Mouse (Mus musculus) small intestine, adult 2 months (tissue): ENCODE measurements around the gene Sgms1. TPM values are rescaled to one million over a fixed set of nuclear protein-coding genes. Genes with fewer than 3 reads are reported as not detected.
"Not testable (repeated sequence)": the region's sequence is repeated elsewhere in the genome, so short reads cannot be mapped to it uniquely, and the experiment has no call there.

Source experiments
- H3K27ac ChIP-seq: fragments of 200-500 bp; 2 replicates; pipeline ENCODE4 v1.5.1; 2012; ENCODE audit warnings: low read depth, low read length, control low read depth, inconsistent platforms; ENCODE audit not compliant: insufficient read depth
- H3K27me3 ChIP-seq: fragments of 200-500 bp; 2 replicates; pipeline ENCODE4 v1.6.1; 2012; ENCODE audit warnings: mild to moderate bottlenecking, moderate library complexity, low read length, inconsistent platforms; ENCODE audit not compliant: control insufficient read depth, insufficient read depth
- H3K36me3 ChIP-seq: fragments of 200-500 bp; 2 replicates; pipeline ENCODE4 v1.6.1; 2012; ENCODE audit warnings: mild to moderate bottlenecking, low read length, control low read depth, inconsistent platforms; ENCODE audit not compliant: control insufficient read depth, insufficient read depth
- H3K4me1 ChIP-seq: fragments of 200-500 bp; 2 replicates; pipeline ENCODE4 v1.6.1; 2012; ENCODE audit warnings: low read length, inconsistent platforms, mixed read lengths; ENCODE audit not compliant: control insufficient read depth, insufficient read depth, insufficient read length
- H3K4me3 ChIP-seq: fragments of 200-500 bp; 2 replicates; pipeline ENCODE4 v1.5.1; 2012; ENCODE audit warnings: low read depth, mild to moderate bottlenecking, control low read depth, inconsistent platforms, low read length, moderate library complexity
- CTCF ChIP-seq: fragments of 200-500 bp; IDR thresholded peaks from 2 replicates; pipeline ENCODE4 v1.5.1; 2012; ENCODE audit warnings: low read depth, mild to moderate bottlenecking, control low read depth, inconsistent platforms, low read length, moderate library complexity, mixed read lengths; ENCODE audit not compliant: insufficient replicate concordance, insufficient read length; ENCODE audit errors: extremely low read depth
- POLR2A ChIP-seq: fragments of 200-500 bp; IDR thresholded peaks from 2 replicates; pipeline ENCODE4 v1.6.1; 2012; ENCODE audit warnings: low read depth, mild to moderate bottlenecking, control low read depth, inconsistent platforms, low read length, moderate library complexity
- WGBS: fragments of 180-500 bp; shearing (Covaris S2); methylation state at CpG from one replicate; pipeline ENCODE4 v1.1.7; 2018; 5-methylcytosine and 5-hydroxymethylcytosine counted together
- polyA plus RNA-seq: library from polyadenylated mRNA; depleted of rRNA; stranded (reverse); fragments of >200 nt; gene quantifications from 2 replicates; pipeline ENCODE4 v1.2.3, GENCODE M21; 2012

Gene Sgms1
- polyA plus RNA-seq, 1 experiment, result 7.5 TPM

DNA sequence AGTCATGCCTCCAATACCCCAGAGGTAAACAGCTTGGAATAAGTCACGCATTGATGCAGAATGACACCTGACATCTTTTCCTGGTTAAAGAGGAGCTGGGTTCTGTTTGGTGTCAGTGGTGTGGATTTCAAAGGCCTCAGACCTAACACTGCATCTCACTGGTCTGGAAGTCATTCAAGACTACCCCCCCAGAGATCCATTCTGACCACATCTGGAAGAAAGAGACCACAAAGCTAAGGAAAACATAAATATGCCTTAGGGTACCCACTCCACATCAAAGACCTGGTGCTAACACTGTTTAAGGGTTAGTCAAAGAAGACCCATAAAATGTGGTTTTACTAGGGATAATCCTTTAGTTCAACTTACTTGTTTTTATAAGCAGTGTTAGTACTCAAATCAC, 65.0 kb downstream of the Sgms1 start:
- Histone ChIP-seq H3K27me3 (no peaks in the 10 kb centered on the region), H3K36me3 (no peaks in the 10 kb centered on the region), H3K27ac (no peak overlapping the region), H3K4me3 (no peak overlapping the region), H3K4me1 (peaks cover 15% of the 10 kb centered on the region; the same call in 1 of the 2 replicates)
- no peak for TF ChIP-seq CTCF
- no peak for TF ChIP-seq POLR2A
- WGBS, result 100% methylated on average over 1 of the region's 1 CpGs

DNA sequence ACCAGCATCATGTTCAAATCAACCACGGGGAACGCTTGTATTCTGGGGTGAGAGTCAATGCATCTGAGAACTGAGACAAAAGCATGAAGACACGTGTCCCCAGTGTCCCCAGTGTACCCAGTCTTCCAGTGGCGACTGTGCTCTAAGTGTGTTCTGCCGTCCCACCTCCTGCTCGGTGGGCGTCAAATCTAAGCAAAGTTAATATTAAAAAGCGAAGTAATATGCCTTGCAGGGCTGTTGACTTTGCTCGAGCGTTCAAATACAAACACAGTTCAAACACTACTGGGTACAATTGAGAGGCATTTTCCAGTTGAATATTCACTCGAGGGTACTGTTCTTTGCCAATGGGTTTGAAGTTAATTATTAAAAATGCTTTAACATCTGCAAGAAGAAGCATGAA, 66.4 kb downstream of the Sgms1 start:
- no peaks in the 10 kb centered on the region for H3K27me3 ChIP-seq
- H3K27ac ChIP-seq, result peak overlapping the region; percentile 58
- H3K4me3 ChIP-seq, result peak overlapping the region; percentile 1; the same call in 1 of the 2 replicates
- no peaks in the 10 kb centered on the region for H3K36me3 ChIP-seq
- no peak for TF ChIP-seq CTCF
- no peak for TF ChIP-seq POLR2A
- peaks cover 19% of the 10 kb centered on the region; the same call in 1 of the 2 replicates for H3K4me1 ChIP-seq
- 30% methylated on average over 11 of the region's 11 CpGs for WGBS

DNA sequence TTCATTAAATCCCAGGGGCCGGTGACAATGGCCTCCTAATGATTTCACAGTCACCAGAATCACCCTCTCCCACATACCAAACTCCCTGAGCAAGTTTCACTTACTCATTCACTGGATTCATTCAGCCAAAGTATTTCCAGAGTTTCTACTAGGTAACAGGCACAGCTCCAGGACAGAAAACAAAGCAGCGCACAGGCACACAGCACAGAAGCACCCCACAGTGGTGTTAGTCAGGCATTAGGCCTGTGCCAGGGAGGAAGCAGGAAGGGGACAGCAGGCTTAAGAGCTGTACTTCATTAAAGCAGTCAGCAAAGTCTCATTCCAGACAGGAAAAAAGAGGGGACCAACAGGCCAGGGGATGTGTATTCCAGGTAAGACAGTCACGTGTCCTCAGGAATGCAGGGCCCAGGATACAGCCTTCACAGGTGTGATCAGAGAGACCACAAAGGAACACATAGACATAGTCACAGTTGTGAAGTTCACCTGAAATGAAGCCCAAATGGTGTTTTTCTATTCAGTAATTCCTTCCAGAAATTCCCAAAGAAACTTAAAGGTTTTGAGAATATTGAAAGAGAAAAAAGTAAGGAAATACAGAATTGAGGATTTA, 67.0 kb downstream of the Sgms1 start:
- H3K36me3 ChIP-seq, result no peaks in the 10 kb centered on the region
- WGBS, result 20% methylated on average over 3 of the region's 3 CpGs
- peak overlapping the region; percentile 58 for H3K27ac ChIP-seq
- H3K27me3 ChIP-seq, result no peaks in the 10 kb centered on the region
- H3K4me1 ChIP-seq, result peaks cover 19% of the 10 kb centered on the region; the same call in 1 of the 2 replicates
- no peak overlapping the region for H3K4me3 ChIP-seq
- no peak for TF ChIP-seq CTCF
- no peak for TF ChIP-seq POLR2A

DNA sequence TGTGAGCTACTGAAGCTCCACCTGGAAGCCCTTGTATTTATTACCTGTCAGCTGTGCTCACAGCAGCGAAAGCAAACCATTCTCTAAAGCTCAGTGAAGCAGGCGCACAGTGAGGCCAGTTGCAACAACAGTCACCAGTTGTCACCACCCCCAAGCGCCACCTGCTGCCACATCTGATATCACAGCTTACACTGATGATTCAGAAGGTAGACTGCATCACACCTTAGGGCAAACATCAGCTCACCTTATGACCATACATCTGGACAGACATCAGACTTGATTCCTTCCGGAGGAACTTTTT, 69.2 kb downstream of the Sgms1 start:
- H3K27ac ChIP-seq, result peak overlapping the region; percentile 17; the same call in 1 of the 2 replicates
- 28% methylated on average over 4 of the region's 4 CpGs for WGBS
- H3K27me3 ChIP-seq, result no peaks in the 10 kb centered on the region
- TF ChIP-seq POLR2A (no peak), CTCF (peak; percentile 78; the same call in 1 of the 2 replicates)
- peaks cover 20% of the 10 kb centered on the region; the same call in 1 of the 2 replicates for H3K4me1 ChIP-seq
- no peaks in the 10 kb centered on the region for H3K36me3 ChIP-seq
- no peak overlapping the region for H3K4me3 ChIP-seq

DNA sequence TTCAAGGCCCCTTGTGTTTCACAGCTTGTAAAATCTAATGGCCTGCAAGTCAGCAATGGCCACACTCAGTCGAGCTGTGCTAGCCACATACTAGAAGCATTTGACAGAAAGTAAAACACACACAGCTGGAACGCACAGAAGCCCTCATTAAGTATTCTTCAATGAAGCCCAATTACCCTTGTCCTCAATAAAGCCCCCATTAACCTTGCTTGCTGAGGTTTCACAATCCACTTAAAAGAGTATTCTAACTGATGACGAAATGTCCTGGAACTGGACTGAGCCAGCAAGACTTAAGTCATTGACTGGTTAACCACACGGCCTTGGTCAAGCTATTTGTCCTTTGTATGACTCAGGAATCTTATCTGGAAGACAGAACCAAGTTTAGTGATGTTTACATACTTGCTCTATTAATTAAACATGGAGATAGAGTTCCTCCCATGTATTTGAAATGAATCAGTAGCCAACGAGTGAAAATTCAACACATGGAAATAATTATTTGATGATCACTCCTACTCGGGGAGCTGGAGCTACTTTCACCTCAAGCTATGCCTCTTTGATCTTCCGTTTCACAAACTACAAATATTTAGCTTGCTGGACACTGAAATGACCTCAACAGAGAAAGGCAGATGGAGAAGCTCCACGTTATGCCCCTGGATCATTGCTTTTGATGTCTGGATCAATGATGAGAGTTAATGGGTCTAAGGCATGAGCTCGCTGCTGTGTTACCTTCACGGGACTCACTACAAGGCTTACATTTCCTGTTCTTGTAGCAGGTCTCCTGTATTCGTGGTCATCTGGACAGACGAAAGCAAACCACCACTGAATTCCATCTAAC, 69.8 kb downstream of the Sgms1 start:
- Histone ChIP-seq H3K4me1 (peaks cover 20% of the 10 kb centered on the region; the same call in 1 of the 2 replicates), H3K36me3 (no peaks in the 10 kb centered on the region), H3K27me3 (no peaks in the 10 kb centered on the region), H3K27ac (peak overlapping the region; percentile 17; the same call in 1 of the 2 replicates), H3K4me3 (no peak overlapping the region)
- 45% methylated on average over 12 of the region's 12 CpGs for WGBS
- TF ChIP-seq CTCF (no peak), POLR2A (no peak)

DNA sequence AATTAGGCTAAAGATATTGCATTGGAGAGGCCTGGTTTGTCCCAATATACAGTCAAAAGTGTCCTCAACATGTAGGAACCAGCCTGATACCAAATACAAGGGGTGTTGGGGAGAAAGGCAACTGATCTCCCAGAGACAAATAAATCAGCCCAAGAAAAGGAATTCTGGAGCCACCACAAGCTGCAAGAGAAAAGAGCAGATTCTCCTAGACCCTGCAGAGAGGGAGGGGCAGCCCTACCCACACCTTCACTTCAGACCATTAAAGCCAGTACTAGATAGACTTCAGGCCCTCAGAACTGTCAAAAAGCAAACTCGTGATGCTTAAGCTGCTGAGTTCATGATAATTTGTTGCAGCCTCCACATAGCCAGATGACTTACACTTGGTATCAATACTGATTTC, 70.5 kb downstream of the Sgms1 start:
- Histone ChIP-seq H3K4me1 (peaks cover 20% of the 10 kb centered on the region; the same call in 1 of the 2 replicates), H3K27ac (no peak overlapping the region), H3K4me3 (no peak overlapping the region), H3K27me3 (no peaks in the 10 kb centered on the region), H3K36me3 (no peaks in the 10 kb centered on the region)
- no peak for TF ChIP-seq POLR2A
- TF ChIP-seq CTCF, result no peak
- WGBS, result 82% methylated on average over 1 of the region's 1 CpGs

DNA sequence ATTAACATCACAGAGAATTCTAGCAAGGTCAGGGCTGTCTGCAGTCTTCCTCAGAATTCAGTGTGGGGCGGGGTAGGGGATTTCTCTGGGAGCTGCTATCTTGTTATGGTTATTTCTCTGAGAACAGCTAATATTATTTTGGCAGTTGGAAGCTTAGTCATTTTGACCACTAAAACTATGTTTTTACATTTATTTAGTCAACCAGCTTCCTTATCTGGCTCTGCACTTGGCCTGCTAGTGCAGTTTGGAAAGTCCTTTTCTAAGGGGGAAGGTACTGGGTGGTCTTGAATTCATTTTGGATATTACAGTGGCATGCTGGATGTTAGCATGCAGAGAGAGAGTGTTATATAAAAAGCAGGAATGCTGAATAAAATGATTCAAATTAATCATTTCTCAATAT, 72.2 kb downstream of the Sgms1 start:
- H3K27ac ChIP-seq, H3K36me3 ChIP-seq, H3K4me3 ChIP-seq, H3K27me3 ChIP-seq: not testable (repeated sequence)
- WGBS, result 94% methylated on average over 1 of the region's 1 CpGs
- peaks cover 15% of the 10 kb centered on the region; the same call in 1 of the 2 replicates for H3K4me1 ChIP-seq
